Mouse (Mus musculus) thymus, adult 2 months (tissue): ENCODE measurements around the gene Sbk2. TPM values are rescaled to one million over a fixed set of nuclear protein-coding genes. Genes with fewer than 3 reads are reported as not detected.
A peak's percentile ranks its signal among the peaks of the same experiment; 100 is the strongest.

Experiments used
- DNase-seq: peaks from one replicate; pipeline ENCODE4 v3.0.0; 2021
- H3K27ac ChIP-seq: fragments of 200-500 bp; 2 replicates; pipeline ENCODE4 v1.5.1; 2012; ENCODE audit warnings: low read length, control low read depth; ENCODE audit not compliant: control insufficient read depth, insufficient read depth
- H3K27me3 ChIP-seq: fragments of 200-500 bp; 2 replicates; pipeline ENCODE4 v1.6.1; 2012; ENCODE audit warnings: mild to moderate bottlenecking, low read length, moderate library complexity, mixed read lengths; ENCODE audit not compliant: control insufficient read depth, insufficient read depth
- H3K36me3 ChIP-seq: fragments of 200-500 bp; 2 replicates; pipeline ENCODE4 v1.6.1; 2012; ENCODE audit warnings: mild to moderate bottlenecking, low read length, moderate library complexity; ENCODE audit not compliant: control insufficient read depth, insufficient read depth
- H3K4me1 ChIP-seq: fragments of 200-500 bp; replicated peaks from 2 replicates; pipeline ENCODE4 v1.6.1; 2012; ENCODE audit warnings: low read length; ENCODE audit not compliant: control insufficient read depth, insufficient read depth
- H3K4me3 ChIP-seq: fragments of 200-500 bp; 2 replicates; pipeline ENCODE4 v1.5.1; 2012; ENCODE audit warnings: mild to moderate bottlenecking, low read length, control low read depth, moderate library complexity; ENCODE audit not compliant: control insufficient read depth, insufficient read depth
- CTCF ChIP-seq: fragments of 200-500 bp; IDR thresholded peaks from 2 replicates; pipeline ENCODE4 v1.5.1; 2012; ENCODE audit warnings: mild to moderate bottlenecking, control low read depth, low read length, moderate library complexity, borderline replicate concordance; ENCODE audit not compliant: control insufficient read depth, poor library complexity, insufficient read depth; ENCODE audit errors: extremely low read depth
- POLR2A ChIP-seq: fragments of 200-500 bp; IDR thresholded peaks from 2 replicates; pipeline ENCODE4 v1.6.1; 2012; ENCODE audit warnings: mild to moderate bottlenecking, low read length, control low read depth, moderate library complexity; ENCODE audit not compliant: control insufficient read depth, poor library complexity, insufficient read depth; ENCODE audit errors: extremely low read depth
- WGBS: fragments of 180-500 bp; shearing (Covaris S2); methylation state at CpG from one replicate; pipeline ENCODE4 v1.1.7; 2018; 5-methylcytosine and 5-hydroxymethylcytosine counted together
- polyA plus RNA-seq: library from polyadenylated mRNA; depleted of rRNA; stranded (reverse); fragments of >200 nt; gene quantifications from 2 replicates; pipeline ENCODE4 v1.2.3, GENCODE M21; 2012

Gene Sbk2
- polyA plus RNA-seq, 1 experiment = 5.4 TPM

GRCm38 (mm10) chr7:4920496-4920895 is 43.7 kb downstream of the Sbk2 start:
- no peak for DNase-seq
- H3K27me3 ChIP-seq = peaks cover 11% of the 10 kb centered on the region
- no peak overlapping the region for H3K27ac ChIP-seq
- peaks cover 19% of the 10 kb centered on the region for H3K36me3 ChIP-seq
- peaks cover 21% of the 10 kb centered on the region for H3K4me1 ChIP-seq
- H3K4me3 ChIP-seq = no peak overlapping the region
- no peak for TF ChIP-seq CTCF
- TF ChIP-seq POLR2A = no peak
- WGBS = 98% methylated on average over 19 of the region's 19 CpGs

DNA sequence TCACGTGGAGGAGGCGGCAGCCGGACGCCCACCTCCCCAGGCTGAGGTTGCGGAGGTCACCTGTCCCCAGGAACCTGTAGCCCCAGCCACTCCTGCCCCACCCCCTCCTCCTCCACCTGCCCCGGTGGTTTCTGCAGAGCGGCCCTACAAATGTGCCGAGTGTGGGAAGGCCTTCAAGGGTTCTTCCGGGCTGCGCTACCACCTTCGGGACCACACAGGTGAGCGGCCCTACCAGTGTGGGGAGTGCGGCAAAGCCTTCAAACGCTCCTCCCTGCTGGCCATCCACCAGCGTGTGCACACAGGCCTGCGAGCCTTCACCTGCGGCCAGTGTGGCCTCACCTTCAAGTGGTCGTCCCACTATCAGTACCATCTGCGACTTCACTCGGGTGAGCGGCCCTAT is 44.2 kb downstream of the Sbk2 start:
- peaks cover 19% of the 10 kb centered on the region for H3K36me3 ChIP-seq
- no peak for DNase-seq
- H3K4me3 ChIP-seq = no peak overlapping the region
- H3K27me3 ChIP-seq = peaks cover 11% of the 10 kb centered on the region
- WGBS = 98% methylated on average over 21 of the region's 21 CpGs
- peaks cover 21% of the 10 kb centered on the region for H3K4me1 ChIP-seq
- TF ChIP-seq CTCF (no peak), POLR2A (no peak)
- no peak overlapping the region for H3K27ac ChIP-seq

- WGBS = 98% methylated on average over 21 of the region's 21 CpGs
- peaks cover 19% of the 10 kb centered on the region for H3K36me3 ChIP-seq
- DNase-seq = no peak
- H3K4me1 ChIP-seq = peaks cover 21% of the 10 kb centered on the region
- H3K4me3 ChIP-seq = no peak overlapping the region
- no peak overlapping the region for H3K27ac ChIP-seq
- TF ChIP-seq CTCF = no peak
- no peak for TF ChIP-seq POLR2A
- peaks cover 7% of the 10 kb centered on the region for H3K27me3 ChIP-seq
These were observed 45.1 kb downstream of the Sbk2 start for GRCm38 (mm10) chr7:4919096-4919495.

DNA sequence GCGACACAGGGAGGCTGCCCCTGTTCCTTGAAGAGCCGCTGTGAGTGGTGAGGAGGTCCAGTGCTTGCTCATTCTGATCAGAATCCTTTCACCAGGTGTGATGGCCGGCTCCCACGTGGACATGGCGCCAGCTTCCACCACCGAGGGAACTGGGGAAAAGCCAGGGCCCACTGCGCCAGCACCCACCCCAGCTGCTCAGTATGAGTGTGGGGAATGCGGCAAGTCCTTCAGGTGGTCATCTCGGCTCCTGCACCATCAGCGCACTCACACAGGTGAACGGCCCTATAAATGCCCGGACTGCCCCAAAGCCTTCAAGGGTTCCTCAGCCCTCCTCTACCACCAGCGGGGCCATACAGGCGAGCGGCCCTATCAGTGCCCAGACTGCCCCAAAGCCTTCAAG is 45.5 kb downstream of the Sbk2 start:
- H3K27me3 ChIP-seq = peaks cover 3% of the 10 kb centered on the region; the same call in 1 of the 2 replicates
- H3K4me1 ChIP-seq = peaks cover 20% of the 10 kb centered on the region
- H3K4me3 ChIP-seq = no peak overlapping the region
- no peak for DNase-seq
- H3K27ac ChIP-seq = no peak overlapping the region
- 97% methylated on average over 15 of the region's 15 CpGs for WGBS
- TF ChIP-seq CTCF = no peak
- TF ChIP-seq POLR2A = no peak
- H3K36me3 ChIP-seq = peaks cover 19% of the 10 kb centered on the region

DNA sequence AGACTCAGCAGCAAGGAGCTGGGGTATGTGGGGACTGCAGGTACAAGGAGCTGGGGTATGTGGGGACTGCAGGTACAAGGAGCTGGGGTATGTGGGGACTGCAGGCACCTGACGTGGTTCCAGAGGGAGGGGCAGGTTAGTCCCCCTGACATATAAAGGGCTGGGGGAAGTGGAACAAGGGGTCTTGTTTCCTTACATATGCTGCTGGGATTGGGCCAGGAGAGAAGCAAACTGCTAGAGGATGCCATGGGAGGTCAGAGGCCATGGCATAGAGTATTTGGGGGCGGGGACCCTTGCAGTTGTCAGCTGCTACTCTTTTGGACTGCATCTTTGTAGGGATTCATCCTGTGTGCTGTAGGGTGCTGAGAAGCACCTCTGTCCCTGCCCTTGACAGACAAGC is 46.7 kb downstream of the Sbk2 start:
- 86% methylated on average over 2 of the region's 2 CpGs for WGBS
- peaks cover 19% of the 10 kb centered on the region for H3K36me3 ChIP-seq
- H3K27ac ChIP-seq = no peak overlapping the region
- H3K27me3 ChIP-seq = no peaks in the 10 kb centered on the region
- H3K4me1 ChIP-seq = peaks cover 9% of the 10 kb centered on the region
- no peak for DNase-seq
- no peak for TF ChIP-seq POLR2A
- TF ChIP-seq CTCF = no peak
- H3K4me3 ChIP-seq = no peak overlapping the region

- peaks cover 7% of the 10 kb centered on the region; the same call in 1 of the 2 replicates for H3K4me1 ChIP-seq
- peak overlapping the region; percentile 55 for H3K4me3 ChIP-seq
- H3K27me3 ChIP-seq = no peaks in the 10 kb centered on the region
- H3K27ac ChIP-seq = peak overlapping the region; percentile 86
- peak; percentile 35 for DNase-seq
- peaks cover 19% of the 10 kb centered on the region for H3K36me3 ChIP-seq
- TF ChIP-seq POLR2A (no peak), CTCF (no peak)
- 16% methylated on average over 14 of the region's 14 CpGs for WGBS
These were observed 48.4 kb downstream of the Sbk2 start for GRCm38 (mm10) chr7:4915669-4916416.

GRCm38 (mm10) chr7:4915007-4915665 is 49.1 kb downstream of the Sbk2 start, which contains the start of gene Zfp628:
Gene Zfp628 (plus strand): TSS chr7:4915217.
- peak within 1 kb of the TSS; percentile 86 for H3K27ac ChIP-seq
- peak; percentile 95 for DNase-seq
- 0 out of 2 replicates have a peak, but pooled peaks have one; percentile 54 for TF ChIP-seq CTCF
- peak; percentile 88 for TF ChIP-seq POLR2A
- peaks cover 13% of the 10 kb centered on the region for H3K36me3 ChIP-seq
- peak within 1 kb of the TSS; percentile 55 for H3K4me3 ChIP-seq
- under 1% methylated on average over 55 of the region's 56 CpGs for WGBS
- no peaks in the 10 kb centered on the region for H3K27me3 ChIP-seq
- peaks cover 7% of the 10 kb centered on the region; the same call in 1 of the 2 replicates for H3K4me1 ChIP-seq
